Mouse (Mus musculus) C2C12 (cell line): ENCODE measurements around the gene Adipor2. TPM values are rescaled to one million over a fixed set of nuclear protein-coding genes. Genes with fewer than 3 reads are reported as not detected.
A peak's percentile ranks its signal among the peaks of the same experiment; 100 is the strongest.

Experiments
- H3K27me3 ChIP-seq: one replicate; pipeline ENCODE4 v1.6.1; 2011; ENCODE audit not compliant: control insufficient read depth, insufficient read depth, insufficient read length
- H3K36me3 ChIP-seq: one replicate; pipeline ENCODE4 v1.6.1; 2011; ENCODE audit not compliant: control insufficient read depth, insufficient read depth
- H3K4me3 ChIP-seq: one replicate; pipeline ENCODE4 v1.5.1; 2011; ENCODE audit warnings: mild to moderate bottlenecking, control low read depth; ENCODE audit not compliant: poor library complexity, insufficient read depth, severe bottlenecking
- H3K79me2 ChIP-seq: one replicate; pipeline ENCODE4 v1.6.1; 2011; ENCODE audit not compliant: control insufficient read depth, insufficient read depth
- H3K79me3 ChIP-seq: one replicate; pipeline ENCODE4 v1.6.1; 2011; ENCODE audit warnings: low read depth, control low read depth
- H3ac ChIP-seq: one replicate; pipeline ENCODE3; 2011; ENCODE audit warnings: low read depth; ENCODE audit not compliant: control insufficient read depth, insufficient read length
- CEBPB ChIP-seq: IDR thresholded peaks from one replicate; pipeline ENCODE4 v1.6.1; 2011; ENCODE audit warnings: low read depth, mild to moderate bottlenecking, control low read depth, moderate library complexity
- CTCF ChIP-seq: IDR thresholded peaks from one replicate; pipeline ENCODE4 v1.5.1; 2011; ENCODE audit not compliant: control insufficient read depth, insufficient read depth, insufficient read length
- FOSL1 ChIP-seq: IDR thresholded peaks from one replicate; pipeline ENCODE4 v1.8.0; 2011; ENCODE audit warnings: mild to moderate bottlenecking, low read length; ENCODE audit not compliant: poor library complexity, insufficient read depth, severe bottlenecking
- MAX ChIP-seq: IDR thresholded peaks from one replicate; pipeline ENCODE4 v1.6.1; 2011; ENCODE audit warnings: mild to moderate bottlenecking, control low read depth
- MYOD1 ChIP-seq: IDR thresholded peaks from one replicate; pipeline ENCODE4 v1.6.1; 2011; ENCODE audit warnings: low read depth; ENCODE audit not compliant: control insufficient read depth, insufficient read length
- MYOG ChIP-seq: IDR thresholded peaks from one replicate; pipeline ENCODE4 v1.6.1; 2011; ENCODE audit not compliant: control insufficient read depth, insufficient read length; ENCODE audit errors: extremely low read depth
- USF1 ChIP-seq: IDR thresholded peaks from one replicate; pipeline ENCODE4 v1.6.1; 2011; ENCODE audit warnings: low read depth, mild to moderate bottlenecking, control low read depth, moderate library complexity
- polyA plus RNA-seq: library from polyadenylated mRNA; unstranded; fragments of >200 nt; fragmentation: generic; extraction: Trizol; gene quantifications from one replicate; pipeline ENCODE4 v1.2.1, GENCODE M21; 2012; ENCODE audit warnings: missing spikeins

Gene Adipor2
- polyA plus RNA-seq, 1 experiment = 28.0 TPM

DNA sequence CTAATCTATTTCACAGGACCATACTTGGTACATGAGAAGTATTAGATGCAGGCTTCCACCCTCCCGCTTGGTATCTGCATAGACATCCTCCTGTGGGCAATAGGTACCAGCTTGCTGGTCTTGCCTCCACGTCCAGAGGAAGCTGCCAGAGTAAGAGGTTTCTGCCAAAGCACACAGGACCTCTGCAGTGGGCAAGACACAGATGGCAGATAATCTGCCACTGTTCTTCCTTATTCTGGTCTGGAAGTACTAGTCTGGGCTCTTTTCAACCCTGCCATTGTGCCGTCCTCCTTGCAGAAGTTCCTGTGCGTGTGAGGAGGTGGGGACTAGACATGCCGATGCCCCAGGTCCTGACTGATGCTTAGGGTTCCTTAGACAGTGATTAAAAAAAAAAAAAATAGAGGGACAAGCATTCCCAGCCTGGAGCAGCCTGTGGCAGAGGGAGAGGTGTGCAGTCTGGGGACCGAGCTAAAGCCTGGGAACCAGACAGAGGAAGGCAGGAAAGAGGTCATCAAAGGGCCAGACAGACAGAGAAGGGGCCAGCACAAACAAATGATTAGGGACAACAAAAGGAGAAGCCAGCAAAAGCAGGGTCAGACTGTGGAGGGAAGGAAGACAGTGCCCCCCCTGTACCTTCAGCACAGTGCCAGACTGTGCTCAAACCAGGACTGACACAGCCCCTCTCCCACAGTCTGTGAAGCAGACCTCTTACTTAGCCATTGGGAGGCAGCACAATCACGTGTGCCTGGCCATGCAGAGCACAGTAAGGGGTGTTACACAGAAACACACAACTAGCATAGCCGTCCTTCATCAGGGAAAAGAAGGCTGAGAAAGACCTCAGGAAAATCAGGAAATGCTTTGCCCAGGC is 20.6 kb upstream of the Adipor2 start:
- H3K79me2 ChIP-seq = no peaks in the 10 kb centered on the region
- TF ChIP-seq CEBPB (no peak), MYOD1 (no peak), MYOG (no peak), USF1 (no peak), MAX (no peak), FOSL1 (no peak), CTCF (no peak)
- no peaks in the 10 kb centered on the region for H3K36me3 ChIP-seq
- H3K79me3 ChIP-seq = no peaks in the 10 kb centered on the region
- no peak overlapping the region for H3K4me3 ChIP-seq
- H3ac ChIP-seq = no peak overlapping the region
- H3K27me3 ChIP-seq = peaks cover 21% of the 10 kb centered on the region

- Histone ChIP-seq H3K36me3 (no peaks in the 10 kb centered on the region), H3ac (no peak overlapping the region), H3K79me3 (no peaks in the 10 kb centered on the region), H3K4me3 (no peak overlapping the region), H3K79me2 (no peaks in the 10 kb centered on the region), H3K27me3 (peaks cover 12% of the 10 kb centered on the region)
- no peak for TF ChIP-seq USF1
- no peak for TF ChIP-seq CEBPB
- no peak for TF ChIP-seq MYOD1
- TF ChIP-seq CTCF = no peak
- TF ChIP-seq MYOG = no peak
- no peak for TF ChIP-seq FOSL1
- no peak for TF ChIP-seq MAX
Measured at GRCm38 (mm10) chr6:119434394-119434793, 16.9 kb upstream of the Adipor2 start.

DNA sequence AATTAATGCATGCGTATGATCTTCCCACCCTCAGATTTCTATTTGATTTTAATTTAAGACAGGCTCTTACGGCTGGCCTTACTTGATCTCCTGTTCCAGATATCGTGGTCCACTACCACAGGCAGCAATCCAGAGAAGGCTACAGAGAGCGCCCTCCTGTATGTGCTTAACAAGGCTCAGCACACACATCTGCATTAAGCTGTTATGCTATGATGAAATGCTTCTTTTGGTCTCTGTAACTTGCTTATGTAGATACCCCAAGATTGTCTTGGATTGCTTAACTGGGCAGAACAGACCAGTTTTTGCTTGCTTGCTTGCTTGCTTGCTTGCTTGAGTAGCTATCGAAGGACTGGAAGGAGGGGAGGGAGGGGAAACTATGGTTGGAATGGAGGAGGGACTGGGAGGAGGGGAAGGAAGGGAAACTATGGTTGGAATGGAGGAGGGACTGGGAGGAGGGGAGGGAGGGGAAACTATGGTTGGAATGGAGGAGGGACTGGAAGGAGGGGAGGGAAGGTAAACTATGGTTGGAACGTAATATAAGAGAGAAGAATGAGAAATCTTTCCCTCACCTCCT is 14.3 kb upstream of the Adipor2 start:
- no peaks in the 10 kb centered on the region for H3K36me3 ChIP-seq
- TF ChIP-seq MAX (no peak), MYOD1 (no peak), CEBPB (no peak), FOSL1 (no peak), CTCF (no peak), MYOG (no peak), USF1 (no peak)
- H3K27me3 ChIP-seq = no peaks in the 10 kb centered on the region
- no peak overlapping the region for H3ac ChIP-seq
- H3K4me3 ChIP-seq = no peak overlapping the region
- no peaks in the 10 kb centered on the region for H3K79me3 ChIP-seq
- no peaks in the 10 kb centered on the region for H3K79me2 ChIP-seq

GRCm38 (mm10) chr6:119430508-119430907 is 13.0 kb upstream of the Adipor2 start:
- no peak overlapping the region for H3K4me3 ChIP-seq
- no peaks in the 10 kb centered on the region for H3K27me3 ChIP-seq
- H3K36me3 ChIP-seq = no peaks in the 10 kb centered on the region
- no peak overlapping the region for H3ac ChIP-seq
- no peaks in the 10 kb centered on the region for H3K79me2 ChIP-seq
- TF ChIP-seq CTCF (peak; percentile 45), MYOD1 (no peak)
- no peaks in the 10 kb centered on the region for H3K79me3 ChIP-seq

DNA sequence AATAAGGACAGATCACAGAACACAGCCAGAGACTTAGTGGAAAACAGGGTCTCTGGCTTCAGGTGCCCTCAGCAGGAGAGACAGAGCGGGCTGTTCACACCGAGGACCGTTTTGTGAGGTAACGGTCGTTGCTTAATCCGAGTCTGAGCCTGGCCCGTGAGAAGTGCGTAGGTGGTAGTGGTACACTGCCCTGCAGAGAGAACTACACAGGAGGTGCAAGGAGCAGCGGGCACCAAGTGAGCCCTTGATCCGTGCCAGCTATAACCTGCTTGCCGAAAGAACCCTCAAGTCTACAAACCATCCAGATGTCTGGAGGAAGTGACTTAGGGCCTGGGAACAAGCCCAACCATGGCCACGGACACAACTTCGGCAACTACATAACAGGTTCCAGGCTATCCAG is 11.8 kb upstream of the Adipor2 start:
- H3K79me2 ChIP-seq = no peaks in the 10 kb centered on the region
- H3K27me3 ChIP-seq = no peaks in the 10 kb centered on the region
- no peaks in the 10 kb centered on the region for H3K79me3 ChIP-seq
- no peak for TF ChIP-seq MYOG
- TF ChIP-seq USF1 = no peak
- TF ChIP-seq CEBPB = no peak
- no peak for TF ChIP-seq FOSL1
- no peak for TF ChIP-seq MAX
- TF ChIP-seq MYOD1 = no peak
- TF ChIP-seq CTCF = no peak
- H3K4me3 ChIP-seq = no peak overlapping the region
- no peaks in the 10 kb centered on the region for H3K36me3 ChIP-seq
- no peak overlapping the region for H3ac ChIP-seq

DNA sequence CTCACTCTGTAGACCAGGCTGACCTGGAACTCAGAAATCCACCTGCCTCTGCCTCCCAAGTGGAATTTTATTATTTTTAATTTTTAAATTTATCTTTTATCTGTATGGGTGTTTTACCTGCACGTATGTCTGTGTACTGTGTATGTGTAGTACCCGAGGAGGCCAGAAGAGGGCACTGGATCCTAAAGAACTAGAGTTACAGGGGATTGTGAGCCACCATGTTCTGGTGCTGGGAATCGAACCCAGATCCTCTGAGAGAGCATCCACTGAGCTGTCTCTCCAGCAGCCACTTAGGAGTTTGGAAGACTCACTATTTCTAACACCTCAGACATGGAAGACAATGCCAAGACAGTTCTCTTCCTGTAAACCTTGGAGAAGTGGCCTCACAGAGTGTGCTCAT is 11.1 kb upstream of the Adipor2 start:
- Histone ChIP-seq H3K79me2 (no peaks in the 10 kb centered on the region), H3K27me3 (no peaks in the 10 kb centered on the region), H3K4me3 (no peak overlapping the region), H3K36me3 (no peaks in the 10 kb centered on the region), H3ac (no peak overlapping the region), H3K79me3 (no peaks in the 10 kb centered on the region)
- TF ChIP-seq MAX = no peak
- no peak for TF ChIP-seq CTCF
- TF ChIP-seq CEBPB = no peak
- TF ChIP-seq USF1 = no peak
